Mouse (Mus musculus): ENCODE results near the gene Fcho1.

- TF ChIP-seq ZNF384 (IDR thresholded peaks at IDR 0.05; ENCODE audit: low read depth, low read length) (no peak), MAFK (IDR thresholded peaks at IDR 0.05; ENCODE audit: insufficient read depth, low read depth, low read length) (no peak)
Observed at GRCm38 (mm10) chr8:71681369-71681915, 44.1 kb downstream of the Fcho1 start.

Data from ES-E14 (cell line).